Mouse (Mus musculus): ENCODE measurements around the gene Foxj3. TPM values are rescaled to one million over a fixed set of nuclear protein-coding genes. Genes with fewer than 3 reads are reported as not detected.

Foxj3 gene
- total RNA-seq, 1 experiment, result 17.7 TPM

DNA sequence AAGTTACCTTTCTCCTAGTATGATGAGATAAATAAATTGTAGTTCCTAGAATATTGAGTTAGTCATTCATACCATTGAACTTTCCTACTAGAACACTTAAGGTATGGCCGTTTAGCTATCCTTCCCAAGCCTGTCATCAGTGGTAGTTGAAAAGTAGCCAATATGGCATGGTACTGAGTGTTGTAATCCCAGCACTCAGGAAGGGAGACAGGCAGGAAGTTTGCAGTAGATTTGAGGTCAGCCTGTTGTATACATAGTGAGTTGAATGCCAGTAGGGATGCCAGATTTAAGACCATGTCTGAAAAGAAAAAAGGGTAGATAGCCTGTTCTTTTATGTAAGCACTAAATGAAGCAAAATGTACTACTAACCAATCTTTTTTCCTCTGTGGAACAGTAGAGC lies 14.1 kb downstream of the Foxj3 start:
- in situ Hi-C loops (cut with MboI; ENCODE audit: low sequenced_read_pairs in 2 of 2, unreplicated experiment in 2 of 2), result no loop called here
- TF ChIP-seq CHD2 (IDR thresholded peaks at IDR 0.05; ENCODE audit: low read depth, low read length), result no peak
- Histone ChIP-seq H3K27ac (ENCODE audit: insufficient read depth, low read depth, low read length, poor library complexity, severe bottlenecking) (no peak overlapping the region), H3K4me3 (ENCODE audit: insufficient read depth in 1 of 2, low read depth in 1 of 2, low read length in 2 of 2, poor library complexity in 1 of 2, severe bottlenecking in 1 of 2) (no peak overlapping the region), H3K9ac (ENCODE audit: insufficient read depth, low read depth, low read length, poor library complexity, severe bottlenecking) (no peak overlapping the region), H3K36me3 (ENCODE audit: control insufficient read depth, insufficient read depth, low read length, poor library complexity, severe bottlenecking) (no peaks in the 10 kb centered on the region), H3K4me1 (ENCODE audit: control insufficient read depth in 2 of 2, insufficient read depth in 2 of 2, low read length in 2 of 2, poor library complexity in 1 of 2) (peaks cover 0 to 1% of the 10 kb centered on the region in 2 experiments; a peak in 1 of 4 replicates), H3K9me3 (ENCODE audit: control insufficient read depth, insufficient read depth, low read depth, low read length) (no peaks in the 10 kb centered on the region)
- no peak for DNase-seq (ENCODE audit: low read depth, low spot score)

- no peak for TF ChIP-seq ZNF384 (IDR thresholded peaks at IDR 0.05; ENCODE audit: low read depth, low read length)
- TF ChIP-seq MAFK (IDR thresholded peaks at IDR 0.05; ENCODE audit: insufficient read depth, low read depth, low read length), result no peak
- no peak for TF ChIP-seq ZC3H11A (IDR thresholded peaks at IDR 0.05; ENCODE audit: borderline replicate concordance, low read depth, low read length)
- no peak for DNase-seq (ENCODE audit: low read depth, low spot score)
- no peak overlapping the region for H3K9ac ChIP-seq (ENCODE audit: insufficient read depth, low read depth, low read length, poor library complexity, severe bottlenecking)
- in situ Hi-C loops (cut with MboI; ENCODE audit: low sequenced_read_pairs in 2 of 2, unreplicated experiment in 2 of 2), result no loop called here
- peaks cover 0 to 2% of the 10 kb centered on the region in 2 experiments; a peak in 1 of 4 replicates for H3K4me1 ChIP-seq (ENCODE audit: control insufficient read depth in 2 of 2, insufficient read depth in 2 of 2, low read length in 2 of 2, poor library complexity in 1 of 2)
- H3K27ac ChIP-seq (ENCODE audit: insufficient read depth, low read depth, low read length, poor library complexity, severe bottlenecking), result no peak overlapping the region
- H3K36me3 ChIP-seq (ENCODE audit: control insufficient read depth, insufficient read depth, low read length, poor library complexity, severe bottlenecking), result no peaks in the 10 kb centered on the region
- H3K9me3 ChIP-seq (ENCODE audit: control insufficient read depth, insufficient read depth, low read depth, low read length), result no peaks in the 10 kb centered on the region
- no peak overlapping the region for H3K4me3 ChIP-seq (ENCODE audit: insufficient read depth in 1 of 2, low read depth in 1 of 2, low read length in 2 of 2, poor library complexity in 1 of 2, severe bottlenecking in 1 of 2)
These were observed 18.7 kb downstream of the Foxj3 start for GRCm38 (mm10) chr4:119555466-119555865.

- Histone ChIP-seq H3K27ac (ENCODE audit: insufficient read depth, low read depth, low read length, poor library complexity, severe bottlenecking) (no peak overlapping the region), H3K4me3 (ENCODE audit: insufficient read depth in 1 of 2, low read depth in 1 of 2, low read length in 2 of 2, poor library complexity in 1 of 2, severe bottlenecking in 1 of 2) (no peak overlapping the region), H3K9me3 (ENCODE audit: control insufficient read depth, insufficient read depth, low read depth, low read length) (no peaks in the 10 kb centered on the region), H3K4me1 (ENCODE audit: control insufficient read depth in 2 of 2, insufficient read depth in 2 of 2, low read length in 2 of 2, poor library complexity in 1 of 2) (peaks cover 0 to 2% of the 10 kb centered on the region in 2 experiments; a peak in 1 of 4 replicates), H3K9ac (ENCODE audit: insufficient read depth, low read depth, low read length, poor library complexity, severe bottlenecking) (no peak overlapping the region), H3K36me3 (ENCODE audit: control insufficient read depth, insufficient read depth, low read length, poor library complexity, severe bottlenecking) (no peaks in the 10 kb centered on the region; the same call in 1 of the 2 replicates)
- in situ Hi-C loops (cut with MboI; ENCODE audit: low sequenced_read_pairs in 2 of 2, unreplicated experiment in 2 of 2), result no loop called here
- DNase-seq (ENCODE audit: low read depth, low spot score), result no peak
- TF ChIP-seq CHD2 (IDR thresholded peaks at IDR 0.05; ENCODE audit: low read depth, low read length) (no peak), ZC3H11A (IDR thresholded peaks at IDR 0.05; ENCODE audit: borderline replicate concordance, low read depth, low read length) (no peak), MAFK (IDR thresholded peaks at IDR 0.05; ENCODE audit: insufficient read depth, low read depth, low read length) (no peak), ZNF384 (IDR thresholded peaks at IDR 0.05; ENCODE audit: low read depth, low read length) (no peak), HCFC1 (IDR thresholded peaks at IDR 0.05; ENCODE audit: borderline replicate concordance, insufficient read depth, low read length) (no peak)
These were observed 26.3 kb downstream of the Foxj3 start for GRCm38 (mm10) chr4:119563136-119563535.

- no peak overlapping the region for H3K9ac ChIP-seq (ENCODE audit: insufficient read depth, low read depth, low read length, poor library complexity, severe bottlenecking)
- TF ChIP-seq ZNF384 (IDR thresholded peaks at IDR 0.05; ENCODE audit: low read depth, low read length) (no peak), HCFC1 (IDR thresholded peaks at IDR 0.05; ENCODE audit: borderline replicate concordance, insufficient read depth, low read length) (no peak), MAFK (IDR thresholded peaks at IDR 0.05; ENCODE audit: insufficient read depth, low read depth, low read length) (no peak), ZC3H11A (IDR thresholded peaks at IDR 0.05; ENCODE audit: borderline replicate concordance, low read depth, low read length) (no peak), CHD2 (IDR thresholded peaks at IDR 0.05; ENCODE audit: low read depth, low read length) (no peak)
- in situ Hi-C loops (cut with MboI; ENCODE audit: low sequenced_read_pairs in 2 of 2, unreplicated experiment in 2 of 2), result no loop called here
- no peak for DNase-seq (ENCODE audit: low read depth, low spot score)
- H3K4me1 ChIP-seq (ENCODE audit: control insufficient read depth in 2 of 2, insufficient read depth in 2 of 2, low read length in 2 of 2, poor library complexity in 1 of 2), result no peaks in the 10 kb centered on the region
- no peaks in the 10 kb centered on the region; the same call in 1 of the 2 replicates for H3K36me3 ChIP-seq (ENCODE audit: control insufficient read depth, insufficient read depth, low read length, poor library complexity, severe bottlenecking)
- no peaks in the 10 kb centered on the region for H3K9me3 ChIP-seq (ENCODE audit: control insufficient read depth, insufficient read depth, low read depth, low read length)
- no peak overlapping the region for H3K4me3 ChIP-seq (ENCODE audit: insufficient read depth in 1 of 2, low read depth in 1 of 2, low read length in 2 of 2, poor library complexity in 1 of 2, severe bottlenecking in 1 of 2)
- no peak overlapping the region for H3K27ac ChIP-seq (ENCODE audit: insufficient read depth, low read depth, low read length, poor library complexity, severe bottlenecking)
These were observed 29.6 kb downstream of the Foxj3 start for GRCm38 (mm10) chr4:119566322-119566835.

GRCm38 (mm10) chr4:119572682-119573081 lies 35.9 kb downstream of the Foxj3 start:
- in situ Hi-C loops (cut with MboI; ENCODE audit: low sequenced_read_pairs in 2 of 2, unreplicated experiment in 2 of 2), result no loop called here
- Histone ChIP-seq H3K36me3 (ENCODE audit: control insufficient read depth, insufficient read depth, low read length, poor library complexity, severe bottlenecking) (no peaks in the 10 kb centered on the region), H3K9ac (ENCODE audit: insufficient read depth, low read depth, low read length, poor library complexity, severe bottlenecking) (no peak overlapping the region), H3K4me3 (ENCODE audit: insufficient read depth in 1 of 2, low read depth in 1 of 2, low read length in 2 of 2, poor library complexity in 1 of 2, severe bottlenecking in 1 of 2) (no peak overlapping the region), H3K4me1 (ENCODE audit: control insufficient read depth in 2 of 2, insufficient read depth in 2 of 2, low read length in 2 of 2, poor library complexity in 1 of 2) (no peaks in the 10 kb centered on the region), H3K27ac (ENCODE audit: insufficient read depth, low read depth, low read length, poor library complexity, severe bottlenecking) (no peak overlapping the region), H3K9me3 (ENCODE audit: control insufficient read depth, insufficient read depth, low read depth, low read length) (no peaks in the 10 kb centered on the region)
- no peak for DNase-seq (ENCODE audit: low read depth, low spot score)
- no peak for TF ChIP-seq HCFC1 (IDR thresholded peaks at IDR 0.05; ENCODE audit: borderline replicate concordance, insufficient read depth, low read length)
- TF ChIP-seq MAFK (IDR thresholded peaks at IDR 0.05; ENCODE audit: insufficient read depth, low read depth, low read length), result no peak
- TF ChIP-seq ZNF384 (IDR thresholded peaks at IDR 0.05; ENCODE audit: low read depth, low read length), result no peak
- no peak for TF ChIP-seq CHD2 (IDR thresholded peaks at IDR 0.05; ENCODE audit: low read depth, low read length)
- no peak for TF ChIP-seq ZC3H11A (IDR thresholded peaks at IDR 0.05; ENCODE audit: borderline replicate concordance, low read depth, low read length)
